Mouse (Mus musculus) myocyte (in vitro differentiated cells): ENCODE measurements around the gene Cdc26. TPM values are rescaled to one million over a fixed set of nuclear protein-coding genes. Genes with fewer than 3 reads are reported as not detected.

ENCODE experiments used
- H3K27me3 ChIP-seq: one replicate; pipeline ENCODE4 v1.6.1; 2011; ENCODE audit not compliant: control insufficient read depth, insufficient read depth, insufficient read length
- H3K36me3 ChIP-seq: one replicate; pipeline ENCODE4 v1.6.1; 2011; ENCODE audit not compliant: control insufficient read depth, insufficient read depth
- H3K4me2 ChIP-seq: one replicate; pipeline ENCODE4 v1.6.1; 2011; ENCODE audit warnings: low read depth, control low read depth
- H3K4me3 ChIP-seq: one replicate; pipeline ENCODE4 v1.5.1; 2011; ENCODE audit warnings: mild to moderate bottlenecking, control low read depth, moderate library complexity
- H3K79me2 ChIP-seq: one replicate; pipeline ENCODE4 v1.6.1; 2011; ENCODE audit not compliant: control insufficient read depth, insufficient read depth
- H3ac ChIP-seq: one replicate; pipeline ENCODE4 v1.6.1; 2011; ENCODE audit not compliant: control insufficient read depth, insufficient read length
- CEBPB ChIP-seq: IDR thresholded peaks from 2 replicates; pipeline ENCODE4 v1.6.1; 2011; ENCODE audit warnings: mild to moderate bottlenecking, moderate library complexity; ENCODE audit not compliant: poor library complexity, insufficient read depth, severe bottlenecking
- E2F4 ChIP-seq: IDR thresholded peaks from one replicate; pipeline ENCODE4 v1.6.1; 2011; ENCODE audit warnings: mild to moderate bottlenecking, control low read depth, moderate library complexity; ENCODE audit not compliant: insufficient read depth
- MAX ChIP-seq: IDR thresholded peaks from one replicate; pipeline ENCODE4 v1.6.1; 2011; ENCODE audit warnings: low read depth, mild to moderate bottlenecking, control low read depth
- MYOD1 ChIP-seq, 3 experiments: IDR thresholded peaks; one replicate each; pipeline ENCODE4 v1.6.1; 2011; ENCODE audit warnings: control low read depth in 2 of 3, low read depth in 2 of 3, mild to moderate bottlenecking in 2 of 3, moderate library complexity in 1 of 3; ENCODE audit not compliant: insufficient read length in 2 of 3, control insufficient read depth in 1 of 3
- MYOG ChIP-seq, 3 experiments: IDR thresholded peaks; one replicate each; pipeline ENCODE4 v1.6.1; 2011; ENCODE audit warnings: control low read depth in 2 of 3, low read depth in 2 of 3, mild to moderate bottlenecking in 2 of 3; ENCODE audit not compliant: insufficient read length in 2 of 3, control insufficient read depth in 1 of 3, insufficient read depth in 1 of 3
- POLR2A ChIP-seq: IDR thresholded peaks from one replicate; pipeline ENCODE4 v1.6.1; 2011; ENCODE audit warnings: low read depth, mild to moderate bottlenecking, control low read depth, moderate library complexity; ENCODE audit not compliant: insufficient read length
- POLR2AphosphoS2 ChIP-seq: IDR thresholded peaks from one replicate; pipeline ENCODE4 v1.6.1; 2011; ENCODE audit warnings: low read depth, control low read depth; ENCODE audit not compliant: insufficient read length
- REST ChIP-seq: IDR thresholded peaks from one replicate; pipeline ENCODE4 v1.6.1; 2011; ENCODE audit warnings: mild to moderate bottlenecking, control low read depth, moderate library complexity; ENCODE audit not compliant: insufficient read depth, insufficient read length
- SRF ChIP-seq: IDR thresholded peaks from one replicate; pipeline ENCODE4 v1.6.1; 2011; ENCODE audit warnings: low read depth; ENCODE audit not compliant: control insufficient read depth, insufficient read length
- TCF12 ChIP-seq: IDR thresholded peaks from one replicate; pipeline ENCODE4 v1.6.1; 2011; ENCODE audit warnings: mild to moderate bottlenecking, control low read depth; ENCODE audit not compliant: poor library complexity, insufficient read depth, severe bottlenecking
- TCF3 ChIP-seq: IDR thresholded peaks from one replicate; pipeline ENCODE4 v1.6.1; 2011; ENCODE audit warnings: low read depth, control low read depth; ENCODE audit not compliant: insufficient read length
- USF1 ChIP-seq: IDR thresholded peaks from one replicate; pipeline ENCODE4 v1.6.1; 2011; ENCODE audit warnings: low read depth, mild to moderate bottlenecking, control low read depth, moderate library complexity
- polyA plus RNA-seq: library from polyadenylated mRNA; unstranded; fragments of >200 nt; fragmentation: generic; extraction: Trizol; gene quantifications from one replicate; pipeline ENCODE4 v1.2.1, GENCODE M21; 2012; ENCODE audit warnings: missing spikeins

The Cdc26 gene
- polyA plus RNA-seq, 1 experiment: 49.2 TPM

DNA sequence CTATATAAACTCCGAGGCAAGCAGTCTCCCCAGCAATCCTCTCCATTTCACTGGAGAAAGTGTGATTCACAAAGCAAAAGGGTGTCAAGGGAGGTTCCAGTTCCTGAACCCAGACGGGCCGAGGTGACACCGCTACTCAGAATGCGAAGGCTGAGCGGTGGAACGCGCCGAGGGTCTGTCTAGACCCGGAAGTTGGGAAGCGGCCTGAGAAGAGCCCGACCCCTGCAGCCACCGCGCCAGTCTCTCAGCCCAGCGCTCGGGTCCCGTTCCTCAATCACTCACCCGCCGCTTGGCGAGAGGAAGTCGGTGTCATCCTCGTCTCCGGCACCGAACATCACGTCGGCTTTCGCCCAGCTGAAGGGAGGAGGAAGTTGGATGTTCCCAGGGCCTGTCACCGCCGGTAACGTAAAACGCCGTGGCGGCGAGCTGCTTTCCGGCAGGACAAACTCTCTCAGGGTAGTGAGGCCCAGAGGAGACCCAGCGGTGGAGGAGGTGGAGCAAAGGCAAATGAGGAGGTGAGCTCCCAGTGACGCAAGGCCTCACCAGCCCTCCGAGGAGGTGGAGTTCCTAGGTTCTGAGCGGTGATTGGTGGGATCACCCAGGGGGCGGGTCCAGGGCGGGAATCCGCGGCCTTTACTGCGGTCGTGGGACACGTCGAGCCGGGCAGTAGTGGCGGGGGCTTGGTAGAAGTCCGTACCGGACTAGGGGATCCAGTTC, 48.2 kb downstream of the Cdc26 start, which contains the start of the genes Fkbp15 and Slc31a1:
Fkbp15 (minus strand) TSS at position 461 of the 717 bp plus-strand sequence.
Slc31a1 (plus strand) TSS at position 640 of the 717 bp plus-strand sequence.
- peak within 1 kb of the TSS; percentile 98 for H3K4me3 ChIP-seq
- H3K4me2 ChIP-seq: peak within 1 kb of the TSS; percentile 92
- peak within 1 kb of the TSS; percentile 83 for H3ac ChIP-seq
- H3K36me3 ChIP-seq: no peaks in the 10 kb centered on the region
- peaks cover 69% of the 10 kb centered on the region for H3K79me2 ChIP-seq
- TF ChIP-seq MYOD1 (IDR thresholded peaks at IDR 0.05; ENCODE audit: control insufficient read depth in 1 of 3, insufficient read length in 2 of 3, low read depth in 2 of 3) (no peak), USF1 (no peak), POLR2A (peak; percentile 67), POLR2AphosphoS2 (peak; percentile 85), TCF12 (no peak), E2F4 (peak; percentile 71), SRF (peak; percentile 58), REST (no peak), MYOG (IDR thresholded peaks at IDR 0.05; ENCODE audit: control insufficient read depth in 1 of 3, insufficient read depth in 1 of 3, insufficient read length in 2 of 3, low read depth in 2 of 3) (no peak), CEBPB (no peak)
- H3K27me3 ChIP-seq: no peaks in the 10 kb centered on the region

DNA sequence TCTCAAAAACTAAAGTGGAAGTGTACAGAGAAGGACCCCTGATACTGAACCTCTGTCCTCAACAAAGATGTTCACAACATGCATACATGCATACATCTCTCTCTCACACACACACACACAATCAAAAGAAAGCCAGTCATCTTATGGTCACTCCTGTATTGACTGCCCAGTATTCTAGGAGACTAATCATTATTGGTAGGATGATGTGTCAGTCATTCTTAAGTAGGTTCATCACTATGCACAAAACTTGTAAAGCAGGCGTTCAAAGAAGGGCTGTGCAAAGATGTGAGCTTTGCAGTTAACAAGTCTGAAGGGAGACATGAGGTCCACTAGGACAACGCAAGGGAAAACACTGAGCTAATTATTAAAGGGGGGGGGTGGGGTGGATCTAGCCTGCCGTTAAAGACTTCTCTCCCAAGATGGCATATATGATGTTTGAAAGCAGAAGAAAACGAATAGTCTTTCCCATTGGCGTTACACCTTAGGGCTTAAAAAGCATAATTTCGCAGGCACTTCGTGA, 49.1 kb downstream of the Cdc26 start:
- TF ChIP-seq MYOG (IDR thresholded peaks at IDR 0.05; ENCODE audit: control insufficient read depth in 1 of 3, insufficient read depth in 1 of 3, insufficient read length in 2 of 3, low read depth in 2 of 3) (no peak), POLR2A (no peak), MYOD1 (IDR thresholded peaks at IDR 0.05; ENCODE audit: control insufficient read depth in 1 of 3, insufficient read length in 2 of 3, low read depth in 2 of 3) (no peak)
- H3ac ChIP-seq: peak overlapping the region; percentile 83
- no peaks in the 10 kb centered on the region for H3K27me3 ChIP-seq
- peaks cover 60% of the 10 kb centered on the region for H3K79me2 ChIP-seq
- peak overlapping the region; percentile 92 for H3K4me2 ChIP-seq
- H3K36me3 ChIP-seq: no peaks in the 10 kb centered on the region
- peak overlapping the region; percentile 98 for H3K4me3 ChIP-seq

DNA sequence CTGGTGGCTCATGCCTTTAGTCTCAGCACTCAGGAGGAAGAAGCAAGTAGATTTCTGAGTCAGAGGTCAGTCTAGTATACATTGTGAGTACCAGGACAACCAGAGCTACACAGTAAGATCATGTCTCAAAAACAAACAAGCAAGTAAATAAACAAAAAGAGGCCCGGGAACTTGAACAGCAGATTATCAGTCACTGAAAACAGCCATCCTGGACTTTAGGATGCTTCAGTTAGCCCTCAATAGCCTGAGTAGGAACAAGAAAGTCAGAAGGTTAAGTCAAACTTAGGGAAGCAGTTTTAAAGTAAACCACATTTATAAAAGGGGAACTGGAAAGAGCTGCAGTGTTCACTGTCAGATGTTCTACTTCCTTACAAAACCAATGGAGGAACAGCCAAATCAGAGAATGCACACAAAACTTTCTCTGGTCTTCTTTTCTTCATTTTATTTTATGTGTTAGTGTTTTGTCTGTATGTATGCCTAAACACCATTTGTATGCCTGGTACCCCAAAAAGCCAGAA, 50.8 kb downstream of the Cdc26 start:
- Histone ChIP-seq H3K27me3 (no peaks in the 10 kb centered on the region), H3K4me2 (no peak overlapping the region), H3K4me3 (no peak overlapping the region), H3K36me3 (no peaks in the 10 kb centered on the region), H3K79me2 (peaks cover 46% of the 10 kb centered on the region), H3ac (no peak overlapping the region)
- TF ChIP-seq SRF: no peak
- no peak for TF ChIP-seq POLR2A
- TF ChIP-seq MYOD1 (IDR thresholded peaks at IDR 0.05; ENCODE audit: control insufficient read depth in 1 of 3, insufficient read length in 2 of 3, low read depth in 2 of 3): no peak
- TF ChIP-seq TCF12: no peak
- TF ChIP-seq TCF3: no peak
- no peak for TF ChIP-seq E2F4
- no peak for TF ChIP-seq REST
- TF ChIP-seq CEBPB: no peak
- no peak for TF ChIP-seq MAX
- no peak for TF ChIP-seq USF1

DNA sequence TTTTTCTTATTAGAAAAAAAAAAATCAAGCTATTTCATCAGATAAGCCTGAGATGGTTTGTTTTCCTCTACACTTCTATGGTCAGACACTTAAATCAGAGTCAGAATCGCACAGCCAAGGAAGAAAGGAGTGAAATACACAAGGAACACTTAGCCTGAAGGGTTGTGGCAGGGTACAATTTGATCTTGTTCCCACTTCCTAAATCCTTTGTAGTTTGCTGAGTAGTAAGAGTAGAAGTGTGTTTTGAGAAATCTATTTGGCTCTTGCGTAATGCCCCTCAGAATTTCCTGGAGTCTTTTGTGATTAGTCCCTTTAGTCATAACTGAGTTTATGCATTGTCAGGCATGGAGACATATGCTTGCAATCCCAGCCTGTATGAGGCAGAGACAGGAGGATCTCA, 59.1 kb downstream of the Cdc26 start:
- Histone ChIP-seq H3K27me3 (no peaks in the 10 kb centered on the region), H3K79me2 (no peaks in the 10 kb centered on the region), H3ac (no peak overlapping the region), H3K4me3 (no peak overlapping the region), H3K4me2 (no peak overlapping the region), H3K36me3 (peaks cover 23% of the 10 kb centered on the region)
- TF ChIP-seq REST: no peak
- TF ChIP-seq E2F4: no peak
- 0 out of 2 replicates have a peak, but pooled peaks have one; percentile 32 for TF ChIP-seq CEBPB
- no peak for TF ChIP-seq POLR2A
- TF ChIP-seq SRF: no peak
- no peak for TF ChIP-seq POLR2AphosphoS2
- TF ChIP-seq USF1: no peak

DNA sequence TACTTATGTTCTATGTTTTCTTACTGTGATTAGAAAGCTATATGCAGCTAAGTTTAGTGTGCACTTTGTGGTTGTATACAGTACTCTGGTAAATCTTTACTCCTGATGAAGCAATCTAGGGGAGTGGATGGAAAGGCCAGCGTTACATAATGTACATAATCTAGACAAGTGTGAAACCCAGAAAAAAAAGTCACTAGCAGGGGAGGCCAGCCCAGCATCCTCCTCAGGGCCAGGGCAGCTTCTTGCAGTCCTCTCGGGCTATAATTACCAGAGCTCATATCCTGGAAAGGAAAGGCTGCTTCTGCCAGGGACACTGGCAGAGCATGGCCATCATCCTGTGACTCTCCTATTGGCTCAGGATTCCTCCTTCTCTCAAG, 60.1 kb downstream of the Cdc26 start:
- H3K4me2 ChIP-seq: no peak overlapping the region
- H3K4me3 ChIP-seq: no peak overlapping the region
- peaks cover 30% of the 10 kb centered on the region for H3K36me3 ChIP-seq
- TF ChIP-seq CEBPB (no peak), MYOD1 (IDR thresholded peaks at IDR 0.05; ENCODE audit: control insufficient read depth in 1 of 3, insufficient read length in 2 of 3, low read depth in 2 of 3) (no peak)
- no peaks in the 10 kb centered on the region for H3K79me2 ChIP-seq
- H3K27me3 ChIP-seq: no peaks in the 10 kb centered on the region
- no peak overlapping the region for H3ac ChIP-seq
